Mouse (Mus musculus) adrenal gland, adult (tissue): ENCODE measurements around the gene Tgtp1.
A peak's percentile ranks its signal among the peaks of the same experiment; 100 is the strongest.
"Not testable (repeated sequence)": the region's sequence is repeated elsewhere in the genome, so short reads cannot be mapped to it uniquely, and the experiment has no call there.

Source experiments
- DNase-seq, 2 experiments: peaks; one replicate each; pipeline ENCODE4 v3.0.0; 2022 to 2023; ENCODE audit warnings: low spot score in 1 of 2; ENCODE audit not compliant: inconsistent age in 2 of 2

Tgtp1 gene

GRCm38 (mm10) chr11:48994018-48994417, at the start of gene Tgtp1:
Gene Tgtp1 (minus strand): TSS chr11:48994172.
- DNase-seq = peak in 1 of 2 experiments; percentile 21

GRCm38 (mm10) chr11:49012074-49012473, 18.1 kb upstream of the Tgtp1 start:
- DNase-seq = not testable (repeated sequence)

- not testable (repeated sequence) for DNase-seq
Measured at GRCm38 (mm10) chr11:49006785-49007184, 12.8 kb upstream of the Tgtp1 start.

- not testable (repeated sequence) for DNase-seq
Measured at GRCm38 (mm10) chr11:49006317-49006716, 12.3 kb upstream of the Tgtp1 start.

- DNase-seq = not testable (repeated sequence)
Measured at GRCm38 (mm10) chr11:49000411-49000810, 6.4 kb upstream of the Tgtp1 start.

- DNase-seq = peak; percentile 30 to 56
Measured at GRCm38 (mm10) chr11:48993296-48993695, 676 bp downstream of the Tgtp1 start.

- DNase-seq = peak in 1 of 2 experiments; percentile 61
Measured at GRCm38 (mm10) chr11:48991740-48992520, 2.0 kb downstream of the Tgtp1 start, which contains the start of gene Gm12185. Gene Gm12185 (minus strand): TSS chr11:48992226.

GRCm38 (mm10) chr11:48989981-48990380, 4.0 kb downstream of the Tgtp1 start:
- not testable (repeated sequence) for DNase-seq

- not testable (repeated sequence) for DNase-seq
Measured at GRCm38 (mm10) chr11:48988219-48988618, 5.8 kb downstream of the Tgtp1 start.

- DNase-seq = not testable (repeated sequence)
Measured at GRCm38 (mm10) chr11:48982848-48983247, 11.1 kb downstream of the Tgtp1 start.

GRCm38 (mm10) chr11:48980052-48980451, 13.9 kb downstream of the Tgtp1 start:
- DNase-seq = not testable (repeated sequence)

GRCm38 (mm10) chr11:48979251-48979650, 14.7 kb downstream of the Tgtp1 start, which contains the start of gene 9930111J21Rik1:
Gene 9930111J21Rik1 (minus strand): TSS chr11:48979398.
- not testable (repeated sequence) for DNase-seq

GRCm38 (mm10) chr11:48978240-48978939, 15.6 kb downstream of the Tgtp1 start, which contains the start of gene Olfr56:
Gene Olfr56 (plus strand): TSS chr11:48978889.
- not testable (repeated sequence) for DNase-seq

GRCm38 (mm10) chr11:48974686-48975085, 19.3 kb downstream of the Tgtp1 start:
- not testable (repeated sequence) for DNase-seq

GRCm38 (mm10) chr11:48946090-48946489, 47.9 kb downstream of the Tgtp1 start, which contains the start of gene Psme2b:
Gene Psme2b (minus strand): TSS chr11:48946190.
- not testable (repeated sequence) for DNase-seq

- not testable (repeated sequence) for DNase-seq
Measured at GRCm38 (mm10) chr11:48939286-48939685, 54.7 kb downstream of the Tgtp1 start.
